Mouse (Mus musculus) neutrophil, adult 5-6 weeks (primary cell): ENCODE data around the gene Shisa5. TPM values are rescaled to one million over a fixed set of nuclear protein-coding genes. Genes with fewer than 3 reads are reported as not detected.

Experiments used
- ATAC-seq: fragments of 151-379, 151-347 bp; 2 replicates; pipeline ENCODE4 v1.8.0; 2017; ENCODE audit warnings: mild to moderate bottlenecking, moderate TSS enrichment; ENCODE audit not compliant: insufficient number of reproducible peaks, poor library complexity, low FRiP score, severe bottlenecking; ENCODE audit errors: extremely low read depth
- total RNA-seq: library from RNA; stranded (forward); fragments of 200-1000 nt; gene quantifications from 2 replicates; pipeline ENCODE4 v1.2.3, GENCODE M21; 2017

Shisa5 gene
- total RNA-seq, 1 experiment from 2014 or later, result 1,927 TPM

GRCm38 (mm10) chr9:109101933-109102445 is 63.6 kb downstream of the Shisa5 start:
- no peak for ATAC-seq

- no peak for ATAC-seq
Measured at GRCm38 (mm10) chr9:109102541-109102940, 64.2 kb downstream of the Shisa5 start.

DNA sequence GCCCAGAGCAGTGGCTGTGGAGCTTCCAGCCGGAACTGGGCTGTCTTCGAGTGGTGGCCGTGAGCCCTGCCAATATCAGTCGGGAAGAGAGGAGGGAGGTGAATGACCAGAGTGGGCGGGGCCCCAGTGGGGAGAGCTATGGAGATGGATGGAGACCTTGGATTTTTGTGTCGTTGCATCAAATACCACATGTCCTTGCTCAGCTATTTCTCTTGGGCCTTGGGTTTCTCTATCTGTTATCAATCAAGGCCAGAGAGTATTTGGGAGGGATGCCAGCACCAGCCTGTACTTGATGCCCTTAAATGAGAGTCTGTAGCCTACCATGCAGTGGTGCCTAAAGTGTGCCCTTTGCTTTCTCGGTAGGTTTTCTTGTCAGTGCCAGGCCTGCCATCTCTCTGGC is 64.9 kb downstream of the Shisa5 start:
- ATAC-seq, result no peak

- ATAC-seq, result no peak
Measured at GRCm38 (mm10) chr9:109104083-109104482, 65.7 kb downstream of the Shisa5 start.

GRCm38 (mm10) chr9:109105011-109105410 is 66.6 kb downstream of the Shisa5 start:
- ATAC-seq, result no peak

GRCm38 (mm10) chr9:109105648-109106047 is 67.3 kb downstream of the Shisa5 start:
- ATAC-seq, result no peak

- ATAC-seq, result no peak
Measured at GRCm38 (mm10) chr9:109107341-109107740, 69.0 kb downstream of the Shisa5 start.

Other genes starting within 250 kb of the Shisa5 start
- 9.7 and 11.3 TPM in 2 replicates for gene Nckipsd, start 230.2 kb upstream of the Shisa5 start, total RNA-seq
- gene Celsr3, start 212.2 kb upstream of the Shisa5 start, total RNA-seq, result 2.1 and 2.5 TPM in 2 replicates
- gene Slc26a6, start 185.3 kb upstream of the Shisa5 start, total RNA-seq, result 2.4 and 8.5 TPM in 2 replicates
- not detected in 2 replicates for gene Tmem89, start 123.9 kb upstream of the Shisa5 start, total RNA-seq
- gene Uqcrc1, start 101.9 kb upstream of the Shisa5 start, total RNA-seq, result 82.3 and 109 TPM in 2 replicates
- gene Col7a1, start 85.0 kb upstream of the Shisa5 start, total RNA-seq, result 2.0 and 2.3 TPM in 2 replicates
- 0.49 TPM in 1 of 2 replicates, not detected in the other for gene Ucn2, start 52.6 kb upstream of the Shisa5 start, total RNA-seq
- gene Pfkfb4, start 46.8 kb upstream of the Shisa5 start, total RNA-seq, result 147 and 153 TPM in 2 replicates
- 28.9 and 29.1 TPM in 2 replicates for gene Trex1, start 21.2 kb downstream of the Shisa5 start, total RNA-seq
- gene Atrip, start 35.6 kb downstream of the Shisa5 start, total RNA-seq, result 15.9 and 22.6 TPM in 2 replicates
- gene Ccdc51, start 43.9 kb downstream of the Shisa5 start, total RNA-seq, result 5.8 and 5.9 TPM in 2 replicates
- gene Tma7, start 44.0 kb downstream of the Shisa5 start, total RNA-seq, result 99.2 and 100 TPM in 2 replicates
- 0.12 and 1.0 TPM in 2 replicates for gene Plxnb1, start 56.8 kb downstream of the Shisa5 start, total RNA-seq
- gene Fbxw21, start 123.5 kb downstream of the Shisa5 start, total RNA-seq, result 0.93 TPM in 1 of 2 replicates, not detected in the other
- gene Fbxw13, start 157.4 kb downstream of the Shisa5 start, total RNA-seq, result 0.81 and 1.4 TPM in 2 replicates
- not detected in 2 replicates for gene Fbxw20, start 196.2 kb downstream of the Shisa5 start, total RNA-seq
- gene Fbxw14, start 249.1 kb downstream of the Shisa5 start, total RNA-seq, result not detected in 2 replicates